Mouse (Mus musculus): Measurements from ENCODE around the gene Kat8. TPM values are rescaled to one million over a fixed set of nuclear protein-coding genes. Genes with fewer than 3 reads are reported as not detected.

Gene Kat8
- polyA plus RNA-seq, 1 experiment = 18.7 TPM

DNA sequence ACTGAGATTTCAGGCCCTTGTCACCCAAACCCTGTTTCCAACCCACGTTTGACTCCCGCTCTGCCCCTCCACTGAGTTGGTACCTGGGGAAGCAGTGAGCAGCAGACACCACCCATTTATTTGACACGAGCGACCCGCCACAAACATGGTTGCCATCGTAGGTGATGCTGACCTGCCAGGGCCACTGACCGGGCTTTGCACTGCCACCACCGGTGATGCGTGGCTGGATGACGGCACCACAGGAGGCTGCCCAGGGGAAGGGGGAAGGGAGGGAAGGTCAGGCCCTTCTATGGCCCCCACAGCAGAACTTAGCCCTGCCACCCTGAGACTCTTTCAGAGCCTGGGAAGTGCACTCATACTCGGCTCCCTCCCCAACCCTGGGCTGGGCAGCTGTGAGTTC is 15.4 kb downstream of the Kat8 start:
- Histone ChIP-seq H3K36me3 (ENCODE audit: control insufficient read depth, insufficient read depth) (no peaks in the 10 kb centered on the region), H3ac (ENCODE audit: control insufficient read depth, insufficient read length, low read depth) (no peak overlapping the region), H3K4me3 (ENCODE audit: insufficient read depth, poor library complexity, severe bottlenecking) (no peak overlapping the region), H3K79me2 (ENCODE audit: control insufficient read depth, insufficient read depth) (no peaks in the 10 kb centered on the region), H3K27me3 (ENCODE audit: control insufficient read depth, insufficient read depth, insufficient read length) (no peaks in the 10 kb centered on the region), H3K79me3 (ENCODE audit: low read depth) (no peaks in the 10 kb centered on the region)
- TF ChIP-seq FOSL1 (IDR thresholded peaks at IDR 0.05; ENCODE audit: insufficient read depth, low read length, poor library complexity, severe bottlenecking) (no peak), MYOG (IDR thresholded peaks at IDR 0.05; ENCODE audit: control insufficient read depth, extremely low read depth, insufficient read length) (no peak), CTCF (IDR thresholded peaks at IDR 0.05; ENCODE audit: control insufficient read depth, insufficient read depth, insufficient read length) (no peak), MAX (IDR thresholded peaks at IDR 0.05) (no peak), MYOD1 (IDR thresholded peaks at IDR 0.05; ENCODE audit: control insufficient read depth, insufficient read length, low read depth) (no peak), USF1 (IDR thresholded peaks at IDR 0.05; ENCODE audit: low read depth) (no peak)

GRCm38 (mm10) chr7:127928596-127928995 is 16.3 kb downstream of the Kat8 start:
- Histone ChIP-seq H3ac (ENCODE audit: control insufficient read depth, insufficient read length, low read depth) (no peak overlapping the region), H3K4me3 (ENCODE audit: insufficient read depth, poor library complexity, severe bottlenecking) (no peak overlapping the region), H3K79me3 (ENCODE audit: low read depth) (no peaks in the 10 kb centered on the region), H3K27me3 (ENCODE audit: control insufficient read depth, insufficient read depth, insufficient read length) (no peaks in the 10 kb centered on the region), H3K36me3 (ENCODE audit: control insufficient read depth, insufficient read depth) (no peaks in the 10 kb centered on the region), H3K79me2 (ENCODE audit: control insufficient read depth, insufficient read depth) (no peaks in the 10 kb centered on the region)
- TF ChIP-seq FOSL1 (IDR thresholded peaks at IDR 0.05; ENCODE audit: insufficient read depth, low read length, poor library complexity, severe bottlenecking) = no peak
- TF ChIP-seq MYOG (IDR thresholded peaks at IDR 0.05; ENCODE audit: control insufficient read depth, extremely low read depth, insufficient read length) = no peak
- TF ChIP-seq CEBPB (IDR thresholded peaks at IDR 0.05; ENCODE audit: low read depth) = no peak
- no peak for TF ChIP-seq MYOD1 (IDR thresholded peaks at IDR 0.05; ENCODE audit: control insufficient read depth, insufficient read length, low read depth)
- no peak for TF ChIP-seq CTCF (IDR thresholded peaks at IDR 0.05; ENCODE audit: control insufficient read depth, insufficient read depth, insufficient read length)
- TF ChIP-seq USF1 (IDR thresholded peaks at IDR 0.05; ENCODE audit: low read depth) = no peak
- no peak for TF ChIP-seq MAX (IDR thresholded peaks at IDR 0.05)

- no peaks in the 10 kb centered on the region for H3K27me3 ChIP-seq (ENCODE audit: control insufficient read depth, insufficient read depth, insufficient read length)
- TF ChIP-seq USF1 (IDR thresholded peaks at IDR 0.05; ENCODE audit: low read depth) (no peak), CTCF (IDR thresholded peaks at IDR 0.05; ENCODE audit: control insufficient read depth, insufficient read depth, insufficient read length) (no peak), MAX (IDR thresholded peaks at IDR 0.05) (no peak), FOSL1 (IDR thresholded peaks at IDR 0.05; ENCODE audit: insufficient read depth, low read length, poor library complexity, severe bottlenecking) (no peak), MYOG (IDR thresholded peaks at IDR 0.05; ENCODE audit: control insufficient read depth, extremely low read depth, insufficient read length) (no peak), CEBPB (IDR thresholded peaks at IDR 0.05; ENCODE audit: low read depth) (no peak), MYOD1 (IDR thresholded peaks at IDR 0.05; ENCODE audit: control insufficient read depth, insufficient read length, low read depth) (no peak)
- no peaks in the 10 kb centered on the region for H3K79me3 ChIP-seq (ENCODE audit: low read depth)
- no peaks in the 10 kb centered on the region for H3K36me3 ChIP-seq (ENCODE audit: control insufficient read depth, insufficient read depth)
- H3K79me2 ChIP-seq (ENCODE audit: control insufficient read depth, insufficient read depth) = no peaks in the 10 kb centered on the region
- no peak within 1 kb of the TSS for H3K4me3 ChIP-seq (ENCODE audit: insufficient read depth, poor library complexity, severe bottlenecking)
- no peak within 1 kb of the TSS for H3ac ChIP-seq (ENCODE audit: control insufficient read depth, insufficient read length, low read depth)
Measured at GRCm38 (mm10) chr7:127929923-127930322, 17.6 kb downstream of the Kat8 start, which contains the start of gene Prss8. Prss8 (minus strand) TSS chr7:127930104.

DNA sequence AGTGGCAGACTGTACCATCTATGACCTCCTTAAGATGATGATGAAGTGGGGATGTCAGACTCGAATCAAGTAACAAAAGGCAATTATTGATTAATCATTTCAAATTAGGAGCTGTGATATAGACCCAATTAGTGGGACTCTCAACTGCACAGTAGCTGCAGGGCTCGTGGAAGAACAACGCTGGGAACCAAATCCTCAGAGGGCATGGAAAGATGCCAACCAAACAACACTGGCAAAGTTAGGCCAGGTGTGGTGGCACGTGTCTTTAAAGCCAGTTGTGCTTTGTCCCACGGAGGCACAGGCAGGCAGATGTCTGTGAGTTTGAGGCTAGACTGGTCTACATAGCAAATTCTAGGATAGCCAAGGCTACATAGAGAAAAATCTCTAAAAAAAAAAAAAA is 18.3 kb downstream of the Kat8 start:
- TF ChIP-seq CEBPB (IDR thresholded peaks at IDR 0.05; ENCODE audit: low read depth) = no peak
- TF ChIP-seq MYOG (IDR thresholded peaks at IDR 0.05; ENCODE audit: control insufficient read depth, extremely low read depth, insufficient read length) = no peak
- no peak for TF ChIP-seq MYOD1 (IDR thresholded peaks at IDR 0.05; ENCODE audit: control insufficient read depth, insufficient read length, low read depth)
- no peak for TF ChIP-seq MAX (IDR thresholded peaks at IDR 0.05)
- no peak for TF ChIP-seq USF1 (IDR thresholded peaks at IDR 0.05; ENCODE audit: low read depth)
- no peak for TF ChIP-seq CTCF (IDR thresholded peaks at IDR 0.05; ENCODE audit: control insufficient read depth, insufficient read depth, insufficient read length)
- no peak for TF ChIP-seq FOSL1 (IDR thresholded peaks at IDR 0.05; ENCODE audit: insufficient read depth, low read length, poor library complexity, severe bottlenecking)
- Histone ChIP-seq H3ac (ENCODE audit: control insufficient read depth, insufficient read length, low read depth) (no peak overlapping the region), H3K4me3 (ENCODE audit: insufficient read depth, poor library complexity, severe bottlenecking) (no peak overlapping the region), H3K36me3 (ENCODE audit: control insufficient read depth, insufficient read depth) (no peaks in the 10 kb centered on the region), H3K79me2 (ENCODE audit: control insufficient read depth, insufficient read depth) (no peaks in the 10 kb centered on the region), H3K79me3 (ENCODE audit: low read depth) (no peaks in the 10 kb centered on the region), H3K27me3 (ENCODE audit: control insufficient read depth, insufficient read depth, insufficient read length) (no peaks in the 10 kb centered on the region)

DNA sequence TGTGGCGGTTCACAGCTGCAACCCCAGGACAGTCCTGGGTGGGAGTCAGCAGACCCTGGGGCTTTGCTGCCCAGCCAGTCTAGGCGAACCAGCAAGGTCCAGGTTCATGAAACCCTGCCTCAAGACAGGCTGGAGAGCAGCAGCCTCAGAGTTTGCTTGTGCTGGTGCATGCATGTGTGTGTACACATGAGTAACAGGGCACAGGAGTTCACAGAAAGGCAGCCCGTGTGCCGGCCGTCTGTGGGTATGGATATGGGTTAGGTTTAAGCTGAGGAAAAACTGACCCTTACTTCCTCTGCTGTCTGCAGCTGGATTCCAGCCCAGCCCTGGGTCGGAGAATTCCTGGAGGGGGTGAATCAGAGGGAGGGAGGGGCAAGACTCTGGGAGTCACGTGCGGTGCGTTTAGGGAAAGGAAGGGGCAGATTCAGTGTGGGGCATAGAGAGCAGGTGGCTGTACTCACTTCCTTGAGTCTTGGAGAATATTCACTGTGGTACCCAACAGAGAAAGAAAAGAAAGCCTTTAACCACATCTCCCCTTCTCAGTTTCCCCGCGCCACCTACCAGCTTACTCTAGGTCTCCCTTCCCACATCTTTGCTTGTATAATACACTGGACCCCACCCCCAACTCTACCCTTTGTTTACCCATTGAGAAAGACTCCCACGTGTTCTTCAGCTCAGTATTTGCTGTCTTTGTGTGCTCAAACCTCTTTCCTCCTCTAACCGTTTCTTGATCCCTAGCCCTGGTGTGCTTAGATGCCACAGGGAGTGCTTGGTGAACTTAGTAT is 19.2 kb downstream of the Kat8 start:
- no peaks in the 10 kb centered on the region for H3K79me3 ChIP-seq (ENCODE audit: low read depth)
- no peak overlapping the region for H3ac ChIP-seq (ENCODE audit: control insufficient read depth, insufficient read length, low read depth)
- no peaks in the 10 kb centered on the region for H3K36me3 ChIP-seq (ENCODE audit: control insufficient read depth, insufficient read depth)
- no peaks in the 10 kb centered on the region for H3K79me2 ChIP-seq (ENCODE audit: control insufficient read depth, insufficient read depth)
- TF ChIP-seq MAX (IDR thresholded peaks at IDR 0.05) (peak; percentile 37), CTCF (IDR thresholded peaks at IDR 0.05; ENCODE audit: control insufficient read depth, insufficient read depth, insufficient read length) (no peak), USF1 (IDR thresholded peaks at IDR 0.05; ENCODE audit: low read depth) (peak; percentile 96), MYOG (IDR thresholded peaks at IDR 0.05; ENCODE audit: control insufficient read depth, extremely low read depth, insufficient read length) (no peak)
- no peaks in the 10 kb centered on the region for H3K27me3 ChIP-seq (ENCODE audit: control insufficient read depth, insufficient read depth, insufficient read length)
- H3K4me3 ChIP-seq (ENCODE audit: insufficient read depth, poor library complexity, severe bottlenecking) = no peak overlapping the region

Data from C2C12 (cell line).